Mouse (Mus musculus) adrenal gland, postnatal 25 days (tissue): ENCODE data around the gene Rpp25. TPM values are rescaled to one million over a fixed set of nuclear protein-coding genes. Genes with fewer than 3 reads are reported as not detected.

Source experiments
- DNase-seq: peaks from one replicate; pipeline ENCODE4 v3.0.0; 2021; ENCODE audit warnings: mixed read lengths
- long read RNA-seq: library from polyadenylated mRNA; stranded (forward); transcript quantifications from one replicate; pipeline ENCODE4 v2.0.0, GENCODE M21; 2021
- total RNA-seq: library from RNA; stranded (reverse); gene quantifications from 2 replicates; pipeline ENCODE4 v1.2.3, GENCODE M21; 2021

Gene Rpp25
- 5.0 and 6.5 TPM in 2 replicates for total RNA-seq
- long read RNA-seq, transcript Rpp25-201 (1 exons, 1,423 nt), result major isoform, 6 of 6 reads
- long read RNA-seq, partial matches to known transcripts, result 0 of 6 reads
- long read RNA-seq, other reads (novel, unspliced or antisense), result 0 of 6 reads

DNA sequence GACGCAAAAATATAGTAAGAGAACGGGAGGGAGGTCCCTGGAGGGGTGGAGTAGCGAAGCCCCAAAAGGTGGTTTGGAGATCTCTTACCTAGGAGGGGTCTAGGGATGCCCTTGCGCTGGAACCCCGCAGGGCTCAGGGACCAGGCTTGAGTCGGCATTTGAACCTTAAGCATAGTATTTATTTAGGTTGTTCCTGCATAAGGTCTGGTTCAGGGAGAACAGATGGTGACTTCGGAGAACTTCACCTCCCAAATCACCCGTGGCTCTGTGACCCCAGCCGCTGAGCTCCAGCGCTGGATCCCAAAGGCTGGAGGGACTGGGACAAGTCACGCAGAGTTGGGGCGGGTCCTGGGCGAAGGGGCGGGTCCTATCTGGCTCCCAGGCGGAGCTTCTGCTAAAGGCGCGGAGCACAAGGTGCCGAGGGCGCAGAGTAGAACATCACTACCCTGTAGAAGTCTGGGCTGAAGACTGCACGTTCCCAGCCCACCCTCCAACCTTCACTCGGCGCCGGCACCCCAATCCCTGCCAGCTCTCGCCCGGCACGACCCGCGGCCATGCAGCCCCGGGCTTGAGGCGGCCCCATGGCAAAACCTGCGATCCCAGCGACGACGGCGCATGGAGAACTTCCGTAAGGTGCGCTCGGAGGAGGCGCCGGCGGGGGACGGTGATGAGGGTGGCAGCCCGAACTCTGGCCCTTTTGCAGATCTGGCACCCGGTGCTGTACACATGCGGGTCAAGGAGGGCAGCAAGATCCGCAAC is at the start of gene Rpp25:
Rpp25 (plus strand) TSS at position 405 of the 759 bp plus-strand sequence.
- DNase-seq, result peak; percentile 79

DNA sequence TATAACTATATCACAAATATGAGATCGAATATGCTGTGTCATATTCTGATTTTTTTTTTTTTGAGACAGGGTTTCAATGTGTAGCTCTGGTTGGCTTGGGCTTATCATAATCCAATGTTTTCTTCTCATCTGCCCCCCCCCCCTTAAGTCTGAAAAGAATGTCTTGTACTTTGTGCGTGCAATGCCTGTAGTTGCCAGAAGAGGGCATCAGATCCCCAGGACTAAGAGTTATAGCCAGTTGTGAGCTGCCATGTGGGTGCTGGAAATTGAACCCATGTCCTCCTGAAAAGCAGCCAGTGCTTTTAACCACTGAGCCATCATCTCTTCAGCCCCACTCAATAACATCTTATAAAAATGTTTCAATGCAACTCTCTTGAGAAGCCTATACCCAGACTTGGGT is 44.1 kb upstream of the Rpp25 start:
- DNase-seq, result no peak

- no peak for DNase-seq
Measured at GRCm38 (mm10) chr9:57462866-57463265, 41.0 kb upstream of the Rpp25 start.

DNA sequence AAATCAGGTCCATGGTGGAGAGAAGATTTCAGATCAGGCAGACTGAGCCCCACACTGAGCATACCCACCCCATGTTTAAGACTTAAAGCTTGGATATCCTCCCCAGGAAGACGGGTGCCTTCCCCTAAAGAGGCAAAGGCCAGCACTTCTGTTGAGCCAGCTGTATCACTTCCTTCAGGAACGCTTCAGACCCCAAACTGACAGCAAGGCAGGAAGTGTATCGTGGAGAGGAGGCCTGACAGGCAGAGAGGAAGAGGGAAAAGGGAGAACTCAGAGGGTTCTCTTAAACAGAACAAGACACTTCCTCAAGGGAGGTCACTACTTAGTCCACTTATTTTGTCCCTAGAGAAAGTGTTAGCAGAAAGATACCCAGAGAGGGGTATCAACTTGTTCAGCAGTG is 37.7 kb upstream of the Rpp25 start:
- DNase-seq, result no peak

DNA sequence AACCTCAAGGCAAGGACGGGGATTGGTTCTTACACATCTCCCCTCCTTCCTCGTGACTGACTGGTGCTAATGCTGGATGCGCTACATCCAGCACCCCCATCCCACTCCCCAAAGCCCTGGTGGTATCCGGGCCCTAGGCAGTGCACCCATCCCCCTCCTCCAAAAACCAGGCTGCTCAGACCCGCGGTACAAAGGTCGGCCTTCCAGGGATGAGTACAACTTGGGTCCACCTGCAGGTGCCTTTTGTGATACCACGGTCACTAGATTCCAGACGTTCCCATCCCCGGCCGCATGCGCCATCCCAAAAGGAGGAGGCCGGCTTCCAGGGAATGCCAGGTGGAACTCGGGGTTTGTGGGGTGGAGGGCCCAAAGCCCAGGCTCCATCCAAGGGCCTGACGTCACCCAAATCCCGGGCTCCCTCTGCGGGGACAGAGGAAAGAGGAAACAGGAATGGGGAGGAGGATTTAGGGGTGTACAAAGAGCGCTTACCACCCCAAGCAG is 36.5 kb upstream of the Rpp25 start:
- peak; percentile 20 for DNase-seq

DNA sequence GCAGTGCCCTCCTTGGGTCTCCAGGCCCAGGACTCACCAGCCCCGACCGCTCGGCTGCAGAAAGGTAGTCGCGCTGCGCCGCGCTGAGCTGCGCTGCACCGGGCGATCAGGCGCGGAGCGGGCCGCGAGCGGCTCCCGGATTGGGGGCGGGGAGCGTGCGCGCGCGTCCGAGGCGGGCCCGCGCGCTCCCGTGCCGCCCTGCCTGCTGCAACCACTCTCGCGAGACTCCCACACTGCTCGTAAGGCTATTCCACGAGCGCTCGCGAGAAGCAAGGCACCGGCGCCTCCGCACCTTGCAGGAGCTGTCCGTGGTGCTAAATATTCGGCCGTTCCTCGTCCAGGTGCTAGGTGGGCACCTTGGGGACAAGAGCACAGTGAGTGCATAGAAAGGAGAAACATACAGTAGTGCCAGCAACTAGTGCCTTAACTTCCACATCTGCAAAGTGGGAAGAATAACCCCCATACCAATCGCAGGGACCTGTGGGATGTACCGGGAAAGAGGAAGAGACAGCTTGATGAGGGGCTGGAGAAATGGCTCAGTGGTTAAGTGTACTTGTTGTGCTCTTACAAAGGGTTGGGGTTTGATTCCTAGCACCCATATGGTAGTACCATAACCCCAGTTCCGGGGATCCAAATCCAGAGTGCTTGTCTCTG is 35.8 kb upstream of the Rpp25 start, which contains the start of gene Scamp5:
Scamp5 (minus strand) TSS at position 165 of the 654 bp plus-strand sequence.
- peak; percentile 89 for DNase-seq

DNA sequence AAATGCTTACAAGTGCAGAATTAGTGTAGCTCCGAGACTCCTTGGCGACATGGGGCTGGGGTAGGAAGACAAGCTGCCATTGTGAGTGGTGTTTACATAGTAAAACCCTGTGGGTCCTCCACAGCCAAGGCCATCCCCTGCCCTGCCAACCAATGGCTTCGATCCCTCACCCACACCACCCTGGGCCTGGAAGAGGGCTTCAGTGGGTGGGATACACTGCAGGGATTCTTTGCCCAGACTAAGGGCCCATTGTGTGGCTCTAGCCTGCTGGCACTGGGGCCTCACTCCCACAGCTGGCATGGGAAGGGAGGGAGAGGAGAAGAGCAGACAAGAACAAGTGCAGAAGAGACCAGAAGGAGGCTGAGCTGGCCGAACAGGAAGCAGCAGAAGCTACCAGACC is 34.9 kb upstream of the Rpp25 start:
- no peak for DNase-seq

DNA sequence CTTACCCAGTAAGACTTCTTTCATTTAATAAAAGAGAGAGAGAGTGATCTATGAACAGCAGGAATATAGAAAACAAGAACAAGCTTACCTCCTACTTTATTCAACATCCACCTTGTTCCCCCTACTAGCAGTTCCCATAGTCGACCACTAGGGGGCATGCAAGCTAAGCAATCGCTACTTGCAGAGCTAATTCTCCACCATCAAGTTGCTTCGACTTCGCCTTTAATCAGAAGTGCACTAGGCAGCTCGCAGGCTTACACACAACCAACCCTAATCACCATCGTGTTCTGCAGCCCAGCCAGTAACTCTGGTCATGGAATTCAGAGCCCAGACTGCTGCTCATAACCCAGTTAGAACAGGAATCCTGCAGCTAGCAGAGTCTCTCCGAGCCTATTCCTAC is 18.1 kb upstream of the Rpp25 start:
- DNase-seq, result peak; percentile 83

DNA sequence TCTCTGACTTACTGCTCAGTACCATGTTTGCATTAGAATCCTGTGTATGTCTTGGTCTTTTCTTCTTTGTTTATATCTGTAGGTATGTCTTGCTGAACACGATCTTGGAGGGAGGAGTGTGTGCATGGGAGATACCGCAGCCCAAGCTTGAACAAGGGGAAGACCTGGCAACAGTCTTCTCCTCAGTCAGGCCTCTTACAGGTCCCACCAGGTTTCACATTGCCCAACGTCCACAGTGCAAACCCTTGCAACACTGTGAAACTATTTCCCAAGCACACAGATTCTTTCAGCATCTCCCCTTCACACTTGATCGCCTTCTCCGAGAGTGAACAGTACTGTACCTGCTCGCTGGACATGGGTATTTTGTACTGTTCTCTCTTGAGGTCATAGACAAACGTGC is 16.0 kb upstream of the Rpp25 start:
- DNase-seq, result no peak

DNA sequence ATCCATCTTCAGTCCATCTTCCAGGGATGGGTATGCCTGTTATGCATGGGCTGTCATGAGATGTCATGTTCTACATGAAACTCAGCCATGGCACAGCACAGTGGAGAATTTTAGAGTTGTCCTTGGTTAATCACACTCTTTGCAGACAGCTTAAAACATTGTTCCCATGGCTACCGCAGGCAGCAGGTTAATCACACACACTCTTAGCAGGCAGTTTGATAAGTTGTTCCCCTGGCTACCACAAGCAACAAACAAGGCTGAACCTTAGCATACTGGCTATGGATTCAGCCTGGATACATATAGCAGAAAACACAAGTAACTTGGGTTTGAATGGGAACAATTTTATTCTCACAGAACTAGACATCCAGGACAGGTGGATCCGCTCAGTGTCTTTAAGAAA is 10.3 kb upstream of the Rpp25 start:
- DNase-seq, result no peak

DNA sequence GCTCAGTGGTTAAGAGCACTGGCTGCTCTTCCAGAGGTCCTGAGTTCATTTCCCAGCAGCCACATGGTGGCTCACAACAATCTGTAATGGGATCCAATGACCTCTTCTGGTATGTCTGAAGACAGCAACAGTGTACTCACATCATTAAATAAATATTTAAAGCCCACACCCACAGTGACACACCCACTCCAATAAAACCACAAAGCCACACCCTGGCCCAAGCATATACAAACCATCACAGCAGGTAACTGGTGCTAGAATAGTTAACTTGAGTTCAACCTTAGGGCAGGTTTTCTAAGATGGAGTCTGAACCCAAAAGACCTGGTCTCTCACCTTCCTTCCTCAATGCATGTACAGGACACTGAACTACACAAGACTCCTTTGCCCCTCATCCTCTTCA is 8.9 kb upstream of the Rpp25 start:
- DNase-seq, result no peak

DNA sequence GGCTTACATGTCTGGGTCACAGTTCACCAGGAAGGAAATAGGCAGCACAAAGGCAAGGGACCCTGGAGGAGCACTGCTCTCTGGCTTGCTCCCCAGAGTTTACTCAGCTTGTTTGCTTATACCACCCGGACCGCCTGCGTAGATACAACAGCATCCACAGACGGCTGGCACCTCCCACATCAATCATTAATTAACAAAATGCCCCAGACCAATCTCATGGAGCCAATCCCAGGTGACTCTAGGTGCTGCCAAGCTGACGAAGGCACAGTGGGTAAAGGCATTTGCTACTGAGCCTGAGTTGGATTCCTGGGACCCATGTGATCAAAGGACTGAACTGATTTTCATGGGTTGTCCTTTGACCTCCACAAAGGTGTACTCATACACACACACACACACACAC is 6.6 kb upstream of the Rpp25 start:
- DNase-seq, result no peak

DNA sequence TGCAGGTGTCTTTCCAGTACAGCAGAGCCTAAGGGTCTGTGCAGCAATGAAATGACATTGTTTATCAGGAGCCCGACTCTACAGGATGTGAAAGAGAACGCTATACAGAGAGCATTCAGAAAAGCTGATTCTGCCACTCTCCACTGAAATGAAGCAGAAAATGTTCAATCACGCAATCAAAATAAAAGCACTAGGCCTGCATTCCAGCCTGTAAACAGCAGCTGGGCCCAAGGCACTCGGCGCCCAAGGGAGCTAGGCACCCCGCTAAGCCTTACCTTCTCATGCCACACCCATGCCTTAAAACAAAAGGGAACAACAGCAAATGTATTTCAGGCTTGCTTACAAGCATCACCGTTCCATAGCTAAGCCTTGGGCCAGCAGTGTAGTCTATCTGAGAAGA is 5.3 kb upstream of the Rpp25 start:
- DNase-seq, result no peak

DNA sequence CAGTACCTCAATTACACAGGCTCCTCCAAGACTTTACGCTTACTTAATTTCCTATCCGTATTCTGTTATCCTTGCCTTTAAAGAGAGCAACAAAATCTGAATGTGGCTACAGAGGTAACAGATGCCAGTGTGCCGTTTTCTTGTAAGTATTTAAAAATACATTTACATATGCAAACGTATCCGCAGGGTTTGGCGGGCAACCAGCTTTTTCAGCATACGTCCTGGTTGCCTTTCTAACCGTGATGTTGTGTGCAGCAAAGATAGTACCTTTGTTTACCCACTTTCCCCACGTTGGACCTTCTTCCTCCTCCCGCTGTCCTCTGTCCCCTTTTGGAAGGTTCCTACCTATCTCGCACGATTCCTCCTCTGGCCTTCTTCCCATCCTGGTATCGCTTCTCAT is 2.4 kb upstream of the Rpp25 start:
- no peak for DNase-seq

DNA sequence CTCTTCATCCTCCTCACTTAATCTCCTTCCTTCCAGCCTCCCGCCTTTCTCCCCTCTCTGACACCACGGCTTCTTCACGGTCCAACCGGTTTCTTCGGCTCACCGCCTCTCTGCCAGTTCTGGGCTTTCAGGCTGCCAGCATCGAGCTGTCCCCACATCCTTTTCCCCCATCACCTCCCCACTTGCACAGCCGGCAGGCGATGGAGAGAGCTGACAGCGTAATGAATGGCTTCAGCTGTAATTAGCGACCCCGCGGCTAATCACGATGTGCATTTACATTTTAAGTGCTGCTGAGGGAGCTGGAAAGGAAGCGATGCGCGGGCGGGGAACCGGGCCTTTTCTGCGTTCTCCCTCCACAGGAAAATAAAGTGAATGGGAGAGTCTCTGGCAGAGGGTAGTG is 2.0 kb upstream of the Rpp25 start:
- no peak for DNase-seq

DNA sequence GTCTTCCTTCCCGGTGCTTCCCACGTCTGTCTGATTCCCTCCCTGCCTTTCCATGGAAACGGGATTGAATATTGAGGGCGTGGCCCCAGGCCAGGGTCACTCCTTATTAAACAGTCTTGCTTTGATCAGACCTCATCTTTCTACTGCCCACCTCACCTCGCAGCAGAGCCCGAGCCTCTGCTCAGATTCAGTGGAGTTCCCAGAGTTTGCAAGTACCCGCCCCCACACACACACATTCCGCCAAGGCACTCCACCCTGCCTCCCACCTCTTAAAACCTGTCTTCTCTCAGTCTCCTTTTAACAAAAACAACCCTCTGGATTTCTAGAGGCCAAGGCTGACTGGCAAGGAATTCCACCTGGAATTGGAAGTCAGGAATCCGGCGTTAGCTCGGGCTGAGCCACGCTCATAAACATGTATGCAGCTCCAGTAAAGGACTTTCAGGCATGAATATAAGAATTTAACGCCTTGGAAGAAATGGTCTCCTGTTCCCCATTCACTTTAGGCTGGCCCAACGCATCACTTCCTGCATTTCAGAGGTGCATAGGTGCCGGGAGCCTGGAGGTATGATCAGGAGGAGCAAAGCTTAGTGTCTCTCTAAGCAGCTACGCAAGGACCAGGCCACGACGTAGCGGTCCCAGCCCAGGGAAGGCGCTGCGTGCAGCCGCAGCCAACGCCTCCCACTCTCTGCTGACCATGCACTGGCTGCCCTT is 760 bp upstream of the Rpp25 start:
- no peak for DNase-seq

GRCm38 (mm10) chr9:57504381-57504700 is 515 bp downstream of the Rpp25 start:
- DNase-seq, result peak; percentile 62

DNA sequence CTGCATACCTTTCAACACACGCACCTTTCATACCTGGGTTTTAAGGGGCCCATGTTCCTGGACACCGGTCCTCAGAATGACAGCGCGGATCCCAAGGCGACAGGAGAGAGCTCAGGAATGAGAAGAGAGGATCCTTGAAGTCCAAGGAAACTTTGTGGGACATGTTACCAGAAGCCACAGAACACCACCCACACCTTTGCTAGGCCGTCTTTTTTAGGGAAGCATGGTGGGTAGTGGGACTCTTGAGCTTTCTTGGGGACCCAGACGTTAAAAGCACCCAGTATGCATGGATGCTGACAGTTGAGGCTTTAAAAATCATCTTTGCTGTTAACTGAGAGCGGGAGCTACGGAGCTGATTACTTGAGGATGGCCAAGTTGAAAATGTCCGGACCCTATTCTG is 1.1 kb downstream of the Rpp25 start:
- no peak for DNase-seq

DNA sequence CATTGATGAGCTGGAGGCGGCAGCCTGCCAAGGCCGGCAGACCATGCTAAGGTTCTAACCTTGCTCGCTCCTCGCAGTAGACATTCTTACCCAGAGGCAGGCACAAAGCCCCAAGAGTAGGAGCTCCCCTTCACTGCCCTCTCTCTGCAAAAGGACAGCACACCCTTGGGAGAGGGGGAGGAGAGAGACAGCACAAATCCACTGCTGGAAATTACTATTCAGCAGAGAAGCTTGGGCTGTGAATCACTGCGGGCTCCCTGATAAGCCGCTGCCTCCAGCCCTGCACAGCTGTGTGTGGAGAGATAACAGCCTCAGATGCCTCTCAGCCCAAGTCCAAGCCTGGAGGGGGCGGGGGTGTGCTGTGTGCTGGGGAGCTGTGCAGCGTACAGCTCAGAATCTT is 1.9 kb downstream of the Rpp25 start:
- DNase-seq, result peak; percentile 65

- DNase-seq, result no peak
Measured at GRCm38 (mm10) chr9:57510577-57510976, 6.8 kb downstream of the Rpp25 start.

DNA sequence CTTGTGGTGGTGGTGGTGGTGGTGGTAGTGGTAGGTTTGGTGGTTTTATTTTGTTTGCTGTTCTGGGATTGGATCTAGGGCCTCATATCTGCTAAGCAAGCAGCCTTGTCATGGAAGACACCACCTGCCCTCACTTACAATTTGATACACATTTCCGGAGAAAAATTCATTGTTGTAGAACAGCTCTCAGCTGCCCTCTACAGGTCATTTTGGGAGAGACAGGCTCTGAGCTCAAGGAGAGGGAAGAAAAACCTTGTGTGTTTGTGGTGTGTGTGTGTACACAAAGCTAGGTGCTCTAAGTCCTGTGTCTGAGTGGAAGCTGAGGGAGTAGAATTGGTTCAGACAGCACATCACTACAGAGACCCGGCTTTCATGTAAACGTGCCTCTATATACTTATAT is 13.3 kb downstream of the Rpp25 start:
- DNase-seq, result peak; percentile 45

DNA sequence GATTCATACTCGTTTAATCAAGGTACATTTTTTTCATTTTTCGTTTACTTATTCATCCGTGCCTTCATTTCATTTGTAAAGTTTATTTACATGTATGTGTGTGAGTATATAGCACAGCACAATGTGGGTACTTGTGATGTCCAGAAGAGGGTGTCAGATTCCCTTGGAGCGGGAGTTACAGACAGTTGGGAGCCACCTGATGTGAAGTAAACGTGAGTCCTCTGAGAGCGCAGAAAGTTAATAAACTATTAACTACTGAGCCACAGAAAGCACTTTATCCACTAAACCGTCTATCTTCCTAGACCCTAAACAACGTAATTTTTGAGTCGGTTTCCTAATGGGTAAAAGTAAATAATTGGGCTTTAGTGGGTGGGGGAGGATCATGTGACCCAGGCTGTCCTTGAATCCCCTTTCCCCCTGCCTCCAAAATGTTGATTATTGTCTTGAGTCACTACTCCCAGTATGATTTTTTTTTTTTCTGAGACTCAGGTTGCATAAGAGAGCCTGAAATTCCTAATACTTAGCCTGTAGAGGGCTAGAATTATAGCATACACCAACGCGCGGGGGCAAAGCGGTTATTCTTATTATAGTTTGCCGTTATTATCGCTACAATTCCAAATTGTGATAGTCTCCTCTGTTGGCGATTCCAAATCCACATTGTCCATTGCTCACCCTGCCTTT is 16.7 kb downstream of the Rpp25 start:
- no peak for DNase-seq
